Mouse (Mus musculus) cerebellum, postnatal 10 days (tissue): Measurements from ENCODE around the gene Dmc1.

ENCODE experiments used
- DNase-seq, 2 experiments: peaks; one replicate each; pipeline ENCODE4 v3.0.0; 2021; ENCODE audit warnings: mixed read lengths in 2 of 2

Gene Dmc1

DNA sequence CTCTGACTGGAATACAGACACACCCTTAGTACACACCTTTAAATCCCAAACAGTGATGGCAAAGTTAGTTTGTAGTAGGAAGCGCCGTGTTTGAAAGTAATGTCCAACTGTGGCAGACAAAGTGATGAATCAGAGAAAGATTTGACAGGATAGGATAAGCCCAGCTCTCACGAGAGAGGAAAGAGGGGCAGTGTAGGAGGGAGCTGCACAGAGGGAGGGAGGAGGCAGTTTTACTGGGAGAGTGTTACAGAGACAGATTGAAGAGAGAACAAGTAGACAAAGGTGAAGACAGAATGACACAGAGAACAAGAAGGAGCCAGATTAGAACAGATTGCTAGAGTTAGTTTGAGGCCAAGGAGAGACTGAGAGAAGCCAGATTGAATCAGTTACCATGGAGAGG lies 45.3 kb downstream of the Dmc1 start:
- no peak for DNase-seq

DNA sequence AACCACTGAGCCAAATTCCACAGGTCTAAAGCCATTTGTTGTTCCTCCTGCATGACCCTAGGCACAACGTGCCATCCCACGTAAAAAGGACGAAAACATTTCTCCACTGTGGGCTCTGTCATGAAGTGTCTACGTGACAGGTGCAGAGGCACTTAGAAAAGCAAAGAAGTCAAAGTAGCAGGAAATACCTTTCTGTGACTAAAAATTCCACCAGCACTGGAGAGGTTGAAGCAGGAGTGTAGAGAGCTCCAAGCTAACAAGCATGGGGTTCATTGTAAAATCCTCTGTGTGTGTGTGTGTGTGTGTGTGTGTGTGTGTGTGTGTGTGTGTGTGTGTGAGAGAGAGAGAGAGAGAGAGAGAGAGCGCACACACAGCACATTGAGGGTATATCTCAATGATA lies 52.3 kb downstream of the Dmc1 start:
- no peak for DNase-seq

DNA sequence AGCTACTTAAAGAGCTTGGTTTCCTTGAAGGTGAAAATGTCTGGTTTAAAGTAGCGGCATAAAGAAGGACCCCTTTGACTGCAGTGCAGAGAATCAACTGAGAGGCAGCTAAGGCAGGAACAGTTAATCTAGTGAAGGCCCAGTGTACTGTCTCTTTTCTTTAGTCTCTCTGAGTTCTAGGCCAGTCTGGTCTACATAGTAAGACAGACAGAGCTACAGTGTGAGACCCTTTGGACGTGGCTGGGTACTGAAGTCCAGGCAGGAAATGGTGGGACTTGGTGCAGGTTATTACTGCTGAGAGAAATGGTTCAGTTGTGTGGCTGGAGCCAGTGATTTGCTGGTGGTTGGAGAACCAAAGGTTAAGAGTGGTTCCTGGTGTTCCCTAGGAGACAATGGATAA lies 56.7 kb downstream of the Dmc1 start:
- no peak for DNase-seq

DNA sequence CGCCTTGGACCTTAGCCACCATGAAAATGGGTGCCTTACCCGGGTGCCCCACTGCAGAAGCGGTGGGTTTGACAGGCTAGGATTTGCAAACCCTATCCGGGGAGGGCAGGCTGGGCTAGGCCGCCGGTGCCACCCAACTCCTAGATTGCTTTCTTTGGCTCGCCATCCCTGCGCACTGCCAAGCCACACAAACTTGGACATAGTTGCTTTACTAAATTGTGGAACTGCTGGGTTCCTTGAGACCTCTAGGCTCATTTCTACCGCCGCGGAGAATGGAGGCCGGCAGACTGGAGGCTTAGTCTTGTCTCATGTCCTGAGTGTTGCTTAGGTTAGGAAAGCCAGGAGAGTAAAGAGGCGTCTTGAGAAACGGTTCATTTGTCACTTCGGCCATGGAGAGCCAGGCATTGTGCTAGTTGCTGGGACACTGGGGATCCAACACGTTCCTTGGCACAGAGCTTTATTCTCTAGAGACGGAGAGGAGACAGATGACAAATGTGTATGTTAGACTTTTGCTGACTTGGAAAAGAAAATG lies 57.6 kb downstream of the Dmc1 start:
- no peak for DNase-seq

DNA sequence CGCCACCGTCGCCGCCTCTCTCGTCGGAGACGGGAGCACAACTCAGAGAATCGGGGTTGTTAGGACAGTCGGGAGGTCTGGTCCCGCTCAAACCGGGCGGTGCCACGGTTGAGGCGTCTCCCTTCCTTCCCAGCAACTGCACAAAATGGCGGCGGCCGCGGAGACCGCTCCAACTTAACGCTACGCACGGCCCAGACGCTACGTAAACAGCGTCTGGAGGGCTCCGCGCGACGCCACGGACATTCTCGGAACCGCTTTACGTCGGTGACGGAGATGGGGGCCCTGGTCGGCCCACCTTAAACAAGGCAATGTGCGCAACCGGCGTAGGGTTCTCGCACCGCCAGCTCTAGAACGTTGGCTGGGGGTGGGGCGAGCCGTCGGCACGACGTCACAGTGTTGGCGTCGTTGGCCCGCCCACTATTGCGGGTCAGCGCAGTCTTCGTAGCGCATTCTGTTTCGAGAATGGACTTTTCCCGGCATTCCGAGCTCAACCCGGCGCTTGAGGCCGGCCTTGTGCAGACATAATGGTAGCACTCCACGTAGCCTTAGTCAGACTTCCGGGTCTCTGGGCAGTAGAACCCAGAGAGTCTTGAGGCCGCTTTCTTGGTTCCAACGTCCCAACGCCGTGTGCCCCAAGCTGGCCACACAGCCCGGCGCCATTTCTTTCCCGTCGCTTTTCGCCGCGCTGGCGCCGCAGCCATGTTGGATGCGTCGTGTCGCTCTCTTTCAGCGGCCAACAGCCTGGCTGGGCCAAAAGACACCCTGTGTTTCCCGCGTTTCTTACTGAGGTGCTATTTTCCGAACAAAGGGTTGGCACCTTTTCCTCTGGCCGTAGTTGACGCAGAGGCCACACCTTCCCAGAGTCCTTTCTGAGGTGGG lies 58.3 kb downstream of the Dmc1 start, which contains the start of gene Ddx17:
TSS of gene Ddx17 (minus strand) at position 332 of the 879 bp plus-strand sequence.
- DNase-seq: peak; percentile 99

DNA sequence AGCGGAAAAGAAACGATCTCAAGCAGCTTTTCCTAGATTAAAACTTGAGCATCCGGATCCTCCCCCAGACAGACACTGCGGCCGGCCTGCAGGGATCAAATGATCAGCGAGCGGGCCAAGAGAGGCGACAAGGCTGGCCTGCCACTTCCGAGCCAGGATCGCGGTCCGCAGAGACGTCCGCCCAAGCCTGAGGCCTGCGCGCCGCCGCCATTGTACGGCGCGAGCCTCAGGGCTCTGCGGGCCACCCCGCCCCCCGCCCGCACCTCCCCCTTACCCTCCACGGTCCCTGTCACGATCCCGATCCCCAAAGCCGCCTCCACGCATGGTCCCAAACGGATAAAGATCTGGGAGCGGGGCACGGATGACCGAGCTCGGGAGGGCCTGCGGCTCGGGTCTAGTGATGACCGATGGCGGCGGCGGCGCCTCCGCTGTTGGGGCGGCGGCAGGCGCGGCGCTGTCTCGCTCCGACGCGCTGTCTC lies 58.9 kb downstream of the Dmc1 start:
- peak; percentile 81 to 84 for DNase-seq

- no peak for DNase-seq
Measured at GRCm38 (mm10) chr15:79545496-79545895, 59.4 kb downstream of the Dmc1 start.

- DNase-seq: no peak
Measured at GRCm38 (mm10) chr15:79543968-79544367, 60.9 kb downstream of the Dmc1 start.

GRCm38 (mm10) chr15:79533796-79534195 lies 71.1 kb downstream of the Dmc1 start:
- DNase-seq: no peak

- DNase-seq: no peak
Measured at GRCm38 (mm10) chr15:79529935-79530334, 75.0 kb downstream of the Dmc1 start.

- no peak for DNase-seq
Measured at GRCm38 (mm10) chr15:79527991-79528639, 76.8 kb downstream of the Dmc1 start.

DNA sequence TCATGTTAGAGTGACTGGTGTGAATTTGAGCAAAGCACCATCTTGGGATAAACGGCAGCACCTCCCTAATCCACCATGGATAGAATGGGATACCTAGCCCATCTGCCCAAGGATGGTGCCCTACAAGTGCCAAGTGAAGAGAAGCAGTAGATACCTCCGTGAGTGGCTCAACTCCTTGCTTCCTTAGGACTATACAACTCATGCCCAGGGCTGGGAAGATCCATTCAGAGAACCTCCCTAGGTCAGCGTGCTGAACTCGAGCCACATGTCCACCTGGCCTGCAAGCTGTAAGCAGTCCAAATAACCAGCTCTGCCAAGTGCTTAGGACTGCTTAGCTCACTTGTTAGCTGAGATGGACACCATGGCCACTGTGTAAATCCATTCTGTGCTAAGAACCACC lies 77.7 kb downstream of the Dmc1 start:
- peak; percentile 67 to 68 for DNase-seq

- peak in 1 of 2 experiments; percentile 26 for DNase-seq
Measured at GRCm38 (mm10) chr15:79525979-79526768, 78.7 kb downstream of the Dmc1 start.

DNA sequence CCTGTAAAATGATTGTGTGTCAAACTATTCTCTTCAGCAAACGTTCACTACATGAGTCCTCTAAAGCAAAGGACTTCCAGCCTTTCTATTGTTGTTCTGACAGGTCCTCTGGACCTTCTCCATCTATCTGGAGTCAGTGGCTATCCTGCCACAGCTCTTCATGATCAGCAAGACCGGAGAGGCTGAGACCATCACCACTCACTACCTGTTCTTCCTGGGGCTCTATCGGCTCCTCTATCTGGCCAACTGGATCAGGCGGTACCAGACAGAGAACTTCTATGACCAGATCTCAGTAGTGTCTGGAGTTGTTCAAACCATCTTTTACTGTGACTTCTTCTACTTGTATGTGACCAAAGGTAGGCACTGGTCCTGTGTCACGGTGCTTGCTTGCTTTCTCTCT lies 79.3 kb downstream of the Dmc1 start:
- DNase-seq: no peak

DNA sequence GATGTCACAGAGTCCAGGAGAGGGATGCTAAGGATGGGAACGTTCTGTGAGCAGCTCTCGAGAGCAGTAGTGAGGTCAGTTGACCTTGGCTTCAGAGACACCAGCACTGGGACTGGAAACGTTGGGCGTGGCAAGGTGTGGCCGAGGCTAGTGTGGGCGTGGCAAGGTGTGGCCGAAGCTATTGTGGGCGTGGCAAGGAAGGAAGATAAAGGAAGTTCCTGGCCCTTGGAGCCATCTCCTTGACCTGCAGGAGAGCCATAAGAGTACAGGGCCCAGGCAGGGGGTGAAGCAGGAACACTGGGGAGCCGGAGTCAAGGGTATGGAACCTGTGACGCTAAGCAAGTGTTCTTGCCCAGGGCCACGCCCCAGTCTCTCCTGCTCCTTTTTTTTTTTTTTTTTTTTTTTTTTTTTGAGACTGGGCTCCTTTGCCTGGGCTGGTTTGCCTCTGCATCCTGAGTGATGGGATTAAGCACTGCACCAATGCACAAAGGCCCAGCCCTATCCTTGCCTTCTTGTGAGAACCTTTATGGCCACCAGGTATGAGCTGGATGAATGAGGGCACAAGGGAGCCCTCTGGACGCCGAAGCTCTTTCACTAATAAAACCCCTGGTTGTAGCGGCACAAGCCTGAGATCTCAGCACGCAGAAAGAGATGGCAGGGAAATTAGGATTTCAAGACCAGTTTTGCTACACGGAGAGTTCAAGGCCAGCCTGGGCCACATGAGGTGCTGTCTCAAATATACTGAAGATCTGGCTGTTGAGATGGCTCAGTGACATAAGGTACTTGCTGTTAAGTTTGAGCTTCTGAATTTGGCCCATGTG lies 85.3 kb downstream of the Dmc1 start:
- DNase-seq: no peak

DNA sequence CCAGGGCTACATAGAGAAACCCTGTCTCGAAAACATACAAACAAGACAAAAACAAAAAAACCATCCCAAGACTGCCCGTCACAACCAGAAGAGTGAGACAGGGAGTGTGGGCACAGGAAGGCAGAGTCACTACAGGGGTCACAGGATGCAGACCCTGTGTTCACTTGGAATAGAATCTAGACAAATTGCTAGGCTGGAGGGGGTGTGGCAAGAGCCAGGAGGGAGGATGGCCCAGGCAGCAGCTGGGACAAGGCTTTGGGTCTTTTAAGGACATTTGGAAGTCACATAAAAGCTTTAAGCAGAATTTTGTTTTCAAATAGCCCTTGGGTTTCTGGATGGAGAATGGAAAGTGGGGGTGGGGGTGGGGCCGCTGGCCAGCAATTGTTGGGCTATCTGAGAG lies 86.3 kb downstream of the Dmc1 start:
- peak in 1 of 2 experiments; percentile 31 for DNase-seq

- peak; percentile 74 to 77 for DNase-seq
Measured at GRCm38 (mm10) chr15:79517710-79518109, 87.2 kb downstream of the Dmc1 start.

- peak; percentile 67 to 72 for DNase-seq
Measured at GRCm38 (mm10) chr15:79516171-79517096, 88.5 kb downstream of the Dmc1 start, which contains the start of gene Kdelr3. Gene Kdelr3, plus strand, starts transcription at chr15:79516411.

- DNase-seq: no peak
Measured at GRCm38 (mm10) chr15:79513940-79514339, 91.0 kb downstream of the Dmc1 start.

DNA sequence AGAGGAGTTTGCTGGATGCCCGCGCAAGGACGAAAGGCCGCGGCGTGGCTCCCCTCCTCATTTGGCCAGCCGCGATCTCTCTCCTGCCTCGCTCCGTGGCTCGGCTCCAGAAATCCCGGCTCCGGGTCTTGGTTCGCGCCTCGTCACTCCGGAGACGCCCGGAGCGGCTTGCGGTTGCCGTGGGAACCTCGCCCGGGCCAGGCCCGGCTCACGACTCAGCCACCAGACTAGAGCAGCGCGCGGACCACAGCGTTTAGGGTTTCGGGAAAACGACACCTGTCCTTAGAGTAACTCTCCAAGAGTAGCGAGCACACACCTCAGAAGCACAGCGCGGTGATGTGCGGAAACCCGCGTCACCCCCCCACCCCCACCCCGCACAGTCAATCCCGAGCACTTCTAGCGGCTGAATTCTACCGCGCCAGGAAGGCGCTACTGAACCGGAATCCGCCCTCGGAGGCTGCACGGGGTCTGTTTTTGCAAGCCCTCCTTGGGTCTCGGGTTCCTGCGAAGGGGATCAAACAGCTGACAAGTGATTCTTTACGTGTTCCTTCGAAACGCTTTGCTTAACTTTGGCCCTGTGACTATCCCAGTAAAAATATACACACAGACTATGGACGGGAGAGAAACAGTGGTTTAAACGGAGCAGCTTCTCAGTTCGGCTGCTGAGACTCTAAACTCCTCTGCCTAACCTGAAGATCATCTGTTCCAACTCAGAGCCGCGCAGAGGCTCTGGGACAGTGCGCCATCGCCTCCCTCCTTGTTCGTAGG lies 93.2 kb downstream of the Dmc1 start:
- DNase-seq: peak; percentile 97 to 98
